Mouse (Mus musculus) lung, postnatal 10 days (tissue): Measurements from ENCODE around the gene Tnpo3.

Experiments used
- DNase-seq: peaks from one replicate; pipeline ENCODE4 v3.0.0; 2021

The Tnpo3 gene

GRCm38 (mm10) chr6:29526281-29527251 is 83.1 kb downstream of the Tnpo3 start, which contains the start of gene Irf5:
Gene Irf5, plus strand, starts transcription at chr6:29526625.
- DNase-seq, result peak; percentile 40

- DNase-seq, result no peak
Observed at GRCm38 (mm10) chr6:29525256-29525655, 84.4 kb downstream of the Tnpo3 start.

GRCm38 (mm10) chr6:29524034-29524489 is 85.6 kb downstream of the Tnpo3 start:
- DNase-seq, result peak; percentile 65

- DNase-seq, result no peak
Observed at GRCm38 (mm10) chr6:29523301-29524033, 86.2 kb downstream of the Tnpo3 start.

- no peak for DNase-seq
Observed at GRCm38 (mm10) chr6:29522626-29523300, 86.9 kb downstream of the Tnpo3 start.

- peak; percentile 87 for DNase-seq
Observed at GRCm38 (mm10) chr6:29517139-29517538, 92.5 kb downstream of the Tnpo3 start.

GRCm38 (mm10) chr6:29513284-29513683 is 96.4 kb downstream of the Tnpo3 start:
- peak; percentile 67 for DNase-seq

GRCm38 (mm10) chr6:29509086-29509485 is 100.6 kb downstream of the Tnpo3 start:
- no peak for DNase-seq

GRCm38 (mm10) chr6:29507447-29508309 is 102.0 kb downstream of the Tnpo3 start, which contains the start of gene Kcp:
Gene Kcp, minus strand, starts transcription at chr6:29507952.
- peak; percentile 46 for DNase-seq

GRCm38 (mm10) chr6:29506834-29507233 is 102.9 kb downstream of the Tnpo3 start:
- DNase-seq, result no peak

GRCm38 (mm10) chr6:29505493-29505892 is 104.2 kb downstream of the Tnpo3 start:
- no peak for DNase-seq

- DNase-seq, result no peak
Observed at GRCm38 (mm10) chr6:29501599-29501998, 108.1 kb downstream of the Tnpo3 start.

GRCm38 (mm10) chr6:29500810-29501209 is 108.9 kb downstream of the Tnpo3 start:
- DNase-seq, result no peak

- no peak for DNase-seq
Observed at GRCm38 (mm10) chr6:29500177-29500576, 109.5 kb downstream of the Tnpo3 start.

- no peak for DNase-seq
Observed at GRCm38 (mm10) chr6:29497791-29498190, 111.9 kb downstream of the Tnpo3 start.

GRCm38 (mm10) chr6:29496270-29496669 is 113.4 kb downstream of the Tnpo3 start:
- no peak for DNase-seq

GRCm38 (mm10) chr6:29494101-29494500 is 115.6 kb downstream of the Tnpo3 start:
- peak; percentile 46 for DNase-seq
